Mouse (Mus musculus) limb, embryonic 13.5 days (tissue): ENCODE data around the gene Abhd4. TPM values are rescaled to one million over a fixed set of nuclear protein-coding genes. Genes with fewer than 3 reads are reported as not detected.
A peak's percentile ranks its signal among the peaks of the same experiment; 100 is the strongest.

Experiments
- ATAC-seq: fragments of 200-750 bp; cut with Nextera tagmentation; 2 replicates; pipeline ENCODE4 v1.8.0; 2017; ENCODE audit warnings: low read depth, moderate number of reproducible peaks, moderate TSS enrichment; ENCODE audit not compliant: low FRiP score
- H3K27ac ChIP-seq: fragments of 300-500 bp; sonication (generic); 2 replicates; pipeline ENCODE4 v1.5.1; 2015; ENCODE audit warnings: inconsistent platforms, mild to moderate bottlenecking, moderate library complexity
- H3K27me3 ChIP-seq: fragments of 300-500 bp; sonication (generic); 2 replicates; pipeline ENCODE4 v1.6.1; 2015; ENCODE audit warnings: mild to moderate bottlenecking, inconsistent platforms
- H3K36me3 ChIP-seq: fragments of 300-500 bp; sonication (generic); 2 replicates; pipeline ENCODE4 v1.6.1; 2015; ENCODE audit warnings: inconsistent platforms, mild to moderate bottlenecking, moderate library complexity
- H3K4me1 ChIP-seq: fragments of 300-500 bp; sonication (generic); 2 replicates; pipeline ENCODE4 v1.6.1; 2015; ENCODE audit warnings: inconsistent platforms
- H3K4me2 ChIP-seq: fragments of 300-500 bp; sonication (generic); replicated peaks from 2 replicates; pipeline ENCODE4 v1.6.1; 2015; ENCODE audit warnings: inconsistent platforms, mild to moderate bottlenecking, moderate library complexity
- H3K4me3 ChIP-seq: fragments of 300-500 bp; sonication (generic); 2 replicates; pipeline ENCODE4 v1.5.1; 2015; ENCODE audit warnings: moderate library complexity, mild to moderate bottlenecking, inconsistent platforms
- H3K9ac ChIP-seq: fragments of 300-500 bp; sonication (generic); 2 replicates; pipeline ENCODE4 v1.6.1; 2015; ENCODE audit warnings: mild to moderate bottlenecking, inconsistent platforms
- H3K9me3 ChIP-seq: fragments of 300-500 bp; sonication (generic); 2 replicates; pipeline ENCODE4 v1.6.1; 2016; ENCODE audit warnings: inconsistent platforms
- WGBS: fragments of 180-500 bp; shearing (Covaris S2); methylation state at CpG from one replicate; pipeline ENCODE4 v1.1.7; 2015; 5-methylcytosine and 5-hydroxymethylcytosine counted together
- polyA plus RNA-seq: library from polyadenylated mRNA; unstranded; fragments of >200 nt; fragmentation: Nextera tagmentation; extraction: Ambion mirVana; gene quantifications from 2 replicates; pipeline ENCODE4 v1.2.1, GENCODE M21; 2015

The Abhd4 gene
- polyA plus RNA-seq, 1 experiment from 2014 or later: 46.5 TPM

- no peak overlapping the region for H3K9ac ChIP-seq
- no peaks in the 10 kb centered on the region for H3K9me3 ChIP-seq
- H3K27me3 ChIP-seq: peaks cover 3% of the 10 kb centered on the region; the same call in 1 of the 2 replicates
- H3K4me3 ChIP-seq: no peak overlapping the region
- WGBS: 65% methylated on average over 9 of the region's 9 CpGs
- ATAC-seq: no peak
- H3K27ac ChIP-seq: no peak overlapping the region
- H3K4me2 ChIP-seq: no peak overlapping the region
- H3K36me3 ChIP-seq: peaks cover 18% of the 10 kb centered on the region
- peaks cover 47% of the 10 kb centered on the region for H3K4me1 ChIP-seq
Observed at GRCm38 (mm10) chr14:54232143-54232542, 21.8 kb upstream of the Abhd4 start.

- peak overlapping the region; percentile 70 for H3K27ac ChIP-seq
- peaks cover 3% of the 10 kb centered on the region; the same call in 1 of the 2 replicates for H3K27me3 ChIP-seq
- H3K4me1 ChIP-seq: peaks cover 40% of the 10 kb centered on the region
- H3K9ac ChIP-seq: peak overlapping the region; percentile 39; the same call in 1 of the 2 replicates
- WGBS: 6% methylated on average over 9 of the region's 9 CpGs
- no peak for ATAC-seq
- no peaks in the 10 kb centered on the region for H3K9me3 ChIP-seq
- peaks cover 21% of the 10 kb centered on the region for H3K36me3 ChIP-seq
- H3K4me2 ChIP-seq: peak overlapping the region; percentile 30
- no peak overlapping the region for H3K4me3 ChIP-seq
Observed at GRCm38 (mm10) chr14:54232811-54233558, 21.0 kb upstream of the Abhd4 start.

GRCm38 (mm10) chr14:54233559-54234143, 20.3 kb upstream of the Abhd4 start:
- peaks cover 22% of the 10 kb centered on the region for H3K36me3 ChIP-seq
- 67% methylated on average over 16 of the region's 16 CpGs for WGBS
- no peak overlapping the region for H3K9ac ChIP-seq
- H3K4me3 ChIP-seq: no peak overlapping the region
- peaks cover 35% of the 10 kb centered on the region for H3K4me1 ChIP-seq
- H3K9me3 ChIP-seq: no peaks in the 10 kb centered on the region
- H3K4me2 ChIP-seq: peak overlapping the region; percentile 30; the same call in 1 of the 2 replicates
- H3K27ac ChIP-seq: peak overlapping the region; percentile 70
- ATAC-seq: no peak
- peaks cover 3% of the 10 kb centered on the region; the same call in 1 of the 2 replicates for H3K27me3 ChIP-seq

GRCm38 (mm10) chr14:54234231-54235040, 19.6 kb upstream of the Abhd4 start:
- H3K36me3 ChIP-seq: peaks cover 25% of the 10 kb centered on the region
- 0 out of 2 replicates have a peak, but pooled peaks cover under 1% of the 10 kb centered on the region for H3K27me3 ChIP-seq
- no peak overlapping the region for H3K4me2 ChIP-seq
- no peak overlapping the region for H3K4me3 ChIP-seq
- peaks cover 27% of the 10 kb centered on the region for H3K4me1 ChIP-seq
- no peak overlapping the region; the same call in 1 of the 2 replicates for H3K27ac ChIP-seq
- no peak overlapping the region for H3K9ac ChIP-seq
- WGBS: 72% methylated on average over 20 of the region's 20 CpGs
- no peaks in the 10 kb centered on the region for H3K9me3 ChIP-seq
- ATAC-seq: no peak

- H3K9me3 ChIP-seq: no peaks in the 10 kb centered on the region
- no peaks in the 10 kb centered on the region for H3K27me3 ChIP-seq
- no peak overlapping the region for H3K27ac ChIP-seq
- peaks cover 27% of the 10 kb centered on the region for H3K4me1 ChIP-seq
- WGBS: 88% methylated on average over 5 of the region's 5 CpGs
- H3K4me2 ChIP-seq: no peak overlapping the region
- no peak overlapping the region for H3K9ac ChIP-seq
- H3K36me3 ChIP-seq: peaks cover 39% of the 10 kb centered on the region
- no peak overlapping the region for H3K4me3 ChIP-seq
- no peak for ATAC-seq
Observed at GRCm38 (mm10) chr14:54235825-54236540, 18.0 kb upstream of the Abhd4 start.

- WGBS: 91% methylated on average over 5 of the region's 5 CpGs
- peaks cover 48% of the 10 kb centered on the region for H3K36me3 ChIP-seq
Observed at GRCm38 (mm10) chr14:54236881-54237280, 17.1 kb upstream of the Abhd4 start.

GRCm38 (mm10) chr14:54239002-54239736, 14.8 kb upstream of the Abhd4 start:
- Histone ChIP-seq H3K4me2 (no peak overlapping the region), H3K36me3 (peaks cover 60% of the 10 kb centered on the region)
- peak; percentile 51 for ATAC-seq

More at GRCm38 (mm10) chr14:54236881-54237280, 17.1 kb upstream of the Abhd4 start:
- no peak for ATAC-seq
- no peaks in the 10 kb centered on the region for H3K9me3 ChIP-seq
- H3K27me3 ChIP-seq: no peaks in the 10 kb centered on the region
- H3K9ac ChIP-seq: no peak overlapping the region
- H3K4me2 ChIP-seq: no peak overlapping the region
- no peak overlapping the region for H3K4me3 ChIP-seq
- peaks cover 27% of the 10 kb centered on the region for H3K4me1 ChIP-seq
- no peak overlapping the region for H3K27ac ChIP-seq

GRCm38 (mm10) chr14:54240542-54240941, 13.4 kb upstream of the Abhd4 start:
- no peak overlapping the region for H3K27ac ChIP-seq
- H3K9me3 ChIP-seq: no peaks in the 10 kb centered on the region
- no peak overlapping the region for H3K4me3 ChIP-seq
- ATAC-seq: no peak
- no peak overlapping the region for H3K9ac ChIP-seq
- H3K27me3 ChIP-seq: no peaks in the 10 kb centered on the region
- H3K36me3 ChIP-seq: peaks cover 53% of the 10 kb centered on the region
- H3K4me1 ChIP-seq: no peaks in the 10 kb centered on the region
- H3K4me2 ChIP-seq: no peak overlapping the region
- WGBS: 91% methylated on average over 5 of the region's 5 CpGs

More at GRCm38 (mm10) chr14:54239002-54239736, 14.8 kb upstream of the Abhd4 start:
- H3K27ac ChIP-seq: no peak overlapping the region
- peaks cover 7% of the 10 kb centered on the region for H3K4me1 ChIP-seq
- no peak overlapping the region for H3K4me3 ChIP-seq
- H3K27me3 ChIP-seq: no peaks in the 10 kb centered on the region
- 15% methylated on average over 7 of the region's 7 CpGs for WGBS
- no peak overlapping the region for H3K9ac ChIP-seq
- no peaks in the 10 kb centered on the region for H3K9me3 ChIP-seq

GRCm38 (mm10) chr14:54244183-54244582, 9.8 kb upstream of the Abhd4 start:
- Histone ChIP-seq H3K4me2 (no peak overlapping the region), H3K36me3 (peaks cover 66% of the 10 kb centered on the region), H3K9me3 (no peaks in the 10 kb centered on the region), H3K4me1 (peaks cover 6% of the 10 kb centered on the region), H3K27me3 (no peaks in the 10 kb centered on the region), H3K9ac (no peak overlapping the region), H3K4me3 (no peak overlapping the region), H3K27ac (no peak overlapping the region)
- ATAC-seq: no peak
- 41% methylated on average over 3 of the region's 3 CpGs for WGBS

- Histone ChIP-seq H3K27ac (no peak overlapping the region), H3K4me1 (peaks cover 23% of the 10 kb centered on the region), H3K36me3 (peaks cover 62% of the 10 kb centered on the region), H3K9ac (no peak overlapping the region), H3K4me3 (no peak overlapping the region), H3K27me3 (no peaks in the 10 kb centered on the region), H3K9me3 (no peaks in the 10 kb centered on the region), H3K4me2 (no peak overlapping the region)
- 86% methylated on average over 3 of the region's 3 CpGs for WGBS
- no peak for ATAC-seq
Observed at GRCm38 (mm10) chr14:54246232-54246631, 7.8 kb upstream of the Abhd4 start.

GRCm38 (mm10) chr14:54249326-54249725, 4.7 kb upstream of the Abhd4 start:
- no peak overlapping the region for H3K4me2 ChIP-seq
- H3K9me3 ChIP-seq: no peaks in the 10 kb centered on the region
- peaks cover 41% of the 10 kb centered on the region for H3K4me1 ChIP-seq
- H3K27ac ChIP-seq: no peak overlapping the region
- no peak overlapping the region for H3K9ac ChIP-seq
- H3K36me3 ChIP-seq: peaks cover 43% of the 10 kb centered on the region
- WGBS: 61% methylated on average over 9 of the region's 9 CpGs
- H3K27me3 ChIP-seq: no peaks in the 10 kb centered on the region
- H3K4me3 ChIP-seq: no peak overlapping the region
- ATAC-seq: no peak
